Mouse (Mus musculus): ENCODE measurements at regions not wholly inside any gene's neighbourhood (a gene's known extent, or its start where the extent isn't known, plus 50 kb on each side); places are given as distances from the start of the nearest gene placed in this dataset.
"Not testable (repeated sequence)": the region's sequence is repeated elsewhere in the genome, so short reads cannot be mapped to it uniquely, and the experiment has no call there.

DNA sequence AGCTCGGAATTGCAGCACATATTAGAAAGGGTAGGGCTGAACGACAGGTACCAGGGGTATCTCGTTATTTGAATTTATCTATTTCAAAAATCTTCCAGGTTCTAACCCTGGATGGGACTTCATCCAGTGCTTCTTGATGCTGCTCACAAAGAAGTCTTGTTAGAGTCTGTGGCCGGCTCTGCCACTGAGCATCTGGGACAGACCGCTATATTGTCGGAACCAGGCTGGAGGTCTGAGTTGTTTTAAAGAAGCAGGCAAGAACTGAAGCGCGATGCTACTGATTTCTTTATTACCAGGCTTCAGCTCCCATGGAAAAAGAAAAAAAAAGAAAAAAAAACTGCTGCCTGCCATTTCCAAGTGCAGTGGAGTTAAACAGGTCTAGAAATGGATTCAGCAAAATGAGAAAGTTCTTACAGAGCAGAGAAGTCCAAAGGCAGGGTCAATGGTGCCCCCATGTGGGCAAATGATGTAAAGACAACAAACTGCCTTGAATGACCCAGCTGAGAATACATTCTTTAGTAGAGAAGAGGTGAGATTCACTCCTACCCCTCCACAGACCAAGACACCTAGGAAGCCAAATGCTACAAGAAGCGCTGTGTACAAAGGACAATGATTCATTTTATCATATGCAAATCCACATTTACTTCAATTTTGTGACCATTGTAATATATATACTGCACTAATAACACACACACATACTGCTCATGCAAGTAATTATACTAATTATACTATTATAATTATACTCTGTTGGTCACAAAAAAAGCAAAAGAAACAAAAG lies 106.2 kb upstream of the Gcfc2 start:
- DNase-seq (ENCODE audit: low spot score): peak; percentile 65

DNA sequence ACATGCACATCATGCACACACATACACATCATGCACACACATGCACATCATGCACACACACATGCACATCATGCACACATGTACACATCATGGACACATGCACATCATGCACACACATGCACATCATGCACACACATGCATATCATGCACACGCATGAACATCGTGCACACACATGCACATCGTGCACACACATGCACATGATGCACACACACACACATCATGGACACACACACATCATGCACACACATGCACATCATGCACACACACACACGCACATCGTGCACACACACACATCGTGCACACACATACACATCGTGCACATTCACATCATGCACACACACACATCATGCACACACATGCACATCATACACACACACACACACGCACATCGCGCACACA lies 104.9 kb upstream of the Gcfc2 start:
- DNase-seq (ENCODE audit: low spot score): no peak

DNA sequence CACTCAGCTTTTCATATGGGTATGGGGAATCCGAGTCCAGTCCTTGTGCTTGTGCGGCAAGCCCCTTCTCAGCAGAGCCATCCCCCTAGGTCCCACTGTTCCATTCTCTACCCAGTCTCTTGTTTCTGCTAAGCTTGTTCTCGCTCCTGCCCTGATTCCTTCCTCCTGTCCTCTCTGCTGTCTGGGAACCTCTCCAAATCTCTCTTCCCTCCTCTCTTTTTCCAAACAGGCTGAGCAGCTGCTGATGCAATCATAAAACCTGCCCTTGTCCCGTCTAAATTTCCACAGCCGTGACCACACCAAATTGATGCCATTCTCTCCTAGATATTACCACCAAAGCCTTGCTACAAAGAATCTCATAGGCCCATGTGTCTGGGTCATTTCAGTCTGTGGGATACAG lies 103.4 kb upstream of the Gcfc2 start:
- no peak for DNase-seq (ENCODE audit: low spot score)

- DNase-seq (ENCODE audit: low spot score): peak; percentile 38
Measured at GRCm38 (mm10) chr6:81839474-81840153, 83.9 kb upstream of the Gcfc2 start.

DNA sequence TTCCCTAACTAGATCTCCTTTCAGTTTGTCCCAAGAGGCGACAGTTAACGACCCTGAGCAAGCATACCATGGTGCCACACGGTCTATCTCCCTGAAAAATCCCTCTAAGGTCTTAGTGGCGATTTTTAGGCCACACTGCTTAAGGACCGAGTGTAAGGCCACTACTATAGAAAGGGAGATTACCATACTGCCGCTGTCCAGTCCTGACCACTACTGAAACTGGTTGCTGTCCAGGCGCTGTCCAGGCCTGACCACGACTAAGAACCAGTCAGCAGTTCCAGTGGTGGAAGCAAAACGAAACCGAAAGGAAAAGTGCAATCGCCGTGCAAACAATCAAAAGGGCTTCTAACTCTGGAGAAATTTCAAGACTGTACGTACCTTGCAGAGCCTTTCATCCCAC lies 55.3 kb upstream of the Gcfc2 start:
- not testable (repeated sequence) for DNase-seq (ENCODE audit: low spot score)
